Mouse (Mus musculus): ENCODE data around the gene Nkd1. TPM values are rescaled to one million over a fixed set of nuclear protein-coding genes. Genes with fewer than 3 reads are reported as not detected.

The Nkd1 gene
- total RNA-seq, 2 experiments from 2014 or later = 16.7 to 17.9 TPM

- intact Hi-C loops (cut with DNase I) = no loop called here
Measured at GRCm38 (mm10) chr8:88633343-88633765, 112.2 kb downstream of the Nkd1 start.

DNA sequence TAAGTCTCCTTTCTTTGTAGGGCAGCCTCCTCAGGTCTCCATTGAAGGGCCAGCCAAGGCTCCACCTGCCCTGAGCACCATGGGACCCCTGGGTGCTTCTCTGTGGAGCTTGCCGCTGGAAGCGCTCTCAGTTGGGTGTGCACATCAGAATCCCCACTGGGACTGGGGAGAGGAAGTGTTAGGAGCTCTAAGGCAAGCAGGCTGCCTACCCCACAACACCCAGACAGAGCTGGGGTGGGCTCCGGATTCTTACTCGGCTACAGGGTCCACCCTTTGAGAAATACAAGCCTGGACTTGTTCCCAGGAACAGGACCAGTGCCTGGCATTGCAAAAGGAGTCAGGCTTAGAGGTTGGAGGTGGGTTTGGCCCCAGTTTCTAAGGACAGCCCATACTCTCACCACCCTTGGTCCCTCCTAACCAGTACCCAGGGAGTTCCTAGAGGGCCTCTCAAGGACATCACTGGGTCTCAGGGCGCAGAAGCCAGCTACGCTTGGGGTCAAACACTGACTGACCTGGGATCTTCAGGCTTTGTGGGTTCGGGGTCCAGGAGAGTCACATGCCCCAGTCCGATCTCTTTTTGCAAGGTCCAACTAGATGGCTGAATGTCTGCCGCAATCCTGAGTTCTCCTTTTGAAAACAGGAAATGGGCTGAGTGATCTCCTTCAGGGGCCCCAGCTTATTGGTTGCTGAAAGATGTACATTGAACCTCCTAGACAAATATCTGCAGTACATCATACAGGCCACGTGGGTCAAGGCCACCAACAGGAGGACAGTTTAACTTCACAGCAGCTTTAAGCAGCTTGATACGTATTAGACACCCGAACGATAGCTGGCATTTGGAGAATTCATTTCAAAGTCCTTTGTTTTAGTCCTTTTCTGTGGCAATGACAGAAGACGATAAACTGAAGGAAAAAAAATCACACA is 114.6 kb downstream of the Nkd1 start, which contains the start of gene Snx20:
TSS of gene Snx20 (minus strand) at position 655 of the 924 bp plus-strand sequence.
- DNase-seq (ENCODE audit: low spot score in 2 of 2) = peak in 1 of 2 experiments; percentile 26
- intact Hi-C loops (cut with DNase I) = no loop called here

More at GRCm38 (mm10) chr8:88633343-88633765, 112.2 kb downstream of the Nkd1 start:
- DNase-seq (ENCODE audit: low spot score in 2 of 2) = no peak

GRCm38 (mm10) chr8:88637092-88638000 is 116.2 kb downstream of the Nkd1 start:
- DNase-seq (ENCODE audit: low spot score in 2 of 2) = no peak
- intact Hi-C loops (cut with DNase I) = no loop called here

- no peak for DNase-seq (ENCODE audit: low spot score in 2 of 2)
- intact Hi-C loops (cut with DNase I) = no loop called here
Measured at GRCm38 (mm10) chr8:88638908-88639307, 117.8 kb downstream of the Nkd1 start.

- DNase-seq (ENCODE audit: low spot score in 2 of 2) = no peak
- intact Hi-C loops (cut with DNase I) = no loop called here
Measured at GRCm38 (mm10) chr8:88642734-88643564, 121.8 kb downstream of the Nkd1 start.

Other genes starting within 250 kb of the Nkd1 start
- gene Adcy7, start 249.0 kb upstream of the Nkd1 start, total RNA-seq (2021) = 1 to 10 TPM; 3.5 to 5.2 TPM
- gene Brd7, start 159.2 kb upstream of the Nkd1 start, total RNA-seq (2021) = 10 to 100 TPM; 52.3 to 56.4 TPM
- gene Snx20, start 114.8 kb downstream of the Nkd1 start, total RNA-seq (2021) = 1 to 10 TPM; 1.4 to 1.6 TPM
- gene Nod2, start 126.0 kb downstream of the Nkd1 start, total RNA-seq (2021) = under 1 TPM; 0.34 to 0.43 TPM
- 100 to 1,000 TPM; 105 to 118 TPM for gene Cyld, start 175.7 kb downstream of the Nkd1 start, total RNA-seq (2021)

Measured in left cerebral cortex, postnatal 25 days (tissue).